Mouse (Mus musculus): ENCODE results near the gene Rrn3.

Gene Rrn3

DNA sequence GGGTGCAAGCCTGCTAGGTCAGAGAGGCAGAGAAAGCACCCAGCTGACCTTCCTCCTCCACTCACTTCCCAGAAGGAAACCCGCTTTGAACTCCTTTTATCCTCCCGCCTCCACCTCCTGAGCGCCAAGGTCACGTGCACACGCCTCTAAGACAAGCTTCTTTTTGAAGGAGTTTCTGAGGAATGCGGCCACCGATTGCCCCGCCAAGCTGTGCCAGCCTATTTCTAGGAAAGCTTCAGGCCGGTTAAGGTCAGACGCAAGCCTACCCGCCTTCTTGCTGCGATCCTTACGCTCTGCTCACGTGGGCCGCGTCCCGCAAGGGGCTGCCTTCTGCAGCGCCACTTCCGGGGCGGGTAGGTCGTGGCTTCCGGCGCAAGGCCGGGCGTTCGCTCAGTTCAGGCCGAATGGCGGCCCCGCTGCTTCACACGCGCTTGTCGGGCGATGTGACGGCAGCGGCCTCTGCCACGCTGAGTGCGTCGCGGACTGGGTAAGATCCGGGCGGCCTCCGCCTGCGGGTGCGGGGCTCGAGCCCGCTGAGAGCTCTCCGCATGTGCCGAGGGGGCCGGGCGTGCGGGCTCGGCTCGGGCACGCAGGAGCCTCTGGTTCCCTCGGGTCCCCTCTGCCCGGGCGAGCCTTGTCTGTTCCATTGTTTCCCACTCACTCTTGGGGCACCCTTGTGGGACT is at the start of gene Rrn3:
Rrn3 (plus strand) TSS at position 356 of the 684 bp plus-strand sequence.
- ChIA-PET CTCF (interaction anchor here in 3 of 4 experiments (0.6 to 2.9 kb wide), 6 partner anchors 14 to 47 kb away, joined by 3 to 6 read pairs (median 3); no protein-coding TSS in a partner anchor), POLR2A (interaction anchor here (0.5 to 8.6 kb wide), 77 partner anchors 9 to 398 kb away, joined by 3 to 108 read pairs (median 5); partner anchors contain the start of genes 3110001I22Rik (in 3 of the 4), Ntan1 (in 3 of the 4), Bfar (in 2 of the 4) and Marf1 (in 1 of the 4))

- ChIA-PET CTCF (interaction anchor here (0.6 to 2.7 kb wide), 15 partner anchors 8 to 200 kb away, joined by 3 to 11 read pairs (median 3); no protein-coding TSS in a partner anchor), POLR2A (interaction anchor here in 3 of 4 experiments (0.6 to 3.0 kb wide), 23 partner anchors 9 to 76 kb away, joined by 3 to 17 read pairs (median 7); partner anchors contain the start of genes 3110001I22Rik (in 1 of the 3), Bfar (in 1 of the 3) and Rrn3 (in 1 of the 3))
These were observed 47.7 kb upstream of the Rrn3 start for GRCm38 (mm10) chr16:13732786-13733185.

- POLR2A ChIA-PET: interaction anchor here in 3 of 4 experiments (0.7 to 3.0 kb wide), 31 partner anchors 9 to 80 kb away, joined by 3 to 17 read pairs (median 5); partner anchors contain the start of genes Rrn3 (in 2 of the 3), 3110001I22Rik (in 1 of the 3) and Bfar (in 1 of the 3)
- CTCF ChIA-PET: interaction anchor here (0.5 to 2.7 kb wide), 50 partner anchors 9 to 615 kb away, joined by 3 to 21 read pairs (median 3); partner anchors contain the start of genes Rrn3 (in 2 of the 4), 3110001I22Rik (in 1 of the 4) and Bfar (in 1 of the 4)
These were observed 46.9 kb upstream of the Rrn3 start for GRCm38 (mm10) chr16:13733518-13734137.

DNA sequence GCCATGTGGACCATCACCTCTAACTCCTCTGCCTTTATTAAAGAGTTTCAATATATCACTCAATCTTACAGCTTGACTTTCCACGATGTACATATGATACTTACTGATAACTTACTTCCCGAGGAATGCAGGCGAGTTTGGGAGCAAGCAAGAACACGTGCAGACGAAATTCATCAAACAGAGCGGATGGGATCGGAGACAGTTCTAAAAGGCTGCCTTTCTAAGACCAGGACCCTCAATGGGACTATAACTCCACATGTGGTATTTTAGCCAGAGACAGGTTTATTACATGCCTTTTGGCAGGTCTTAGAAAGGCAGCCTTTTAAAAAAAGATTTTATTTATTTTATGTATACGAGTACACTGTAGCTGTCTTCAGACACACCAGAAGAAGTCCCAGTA is 44.5 kb upstream of the Rrn3 start:
- ChIA-PET POLR2A (interaction anchor here in 3 of 4 experiments (0.7 to 5.4 kb wide), 10 partner anchors 10 to 230 kb away, joined by 3 to 64 read pairs (median 4); partner anchors contain the start of gene Rrn3 (in 1 of the 3)), CTCF (interaction anchor here in 1 of 4 experiments (1.2 kb wide), 1 partner anchor 203 kb away, joined by 3 read pairs; no protein-coding TSS in a partner anchor)

GRCm38 (mm10) chr16:13739044-13739443 is 41.5 kb upstream of the Rrn3 start:
- ChIA-PET CTCF (interaction anchor here in 2 of 4 experiments (0.6 to 1.4 kb wide), 4 partner anchors 8 to 66 kb away, joined by 3 to 4 read pairs (median 3); no protein-coding TSS in a partner anchor), POLR2A (interaction anchor here (0.7 to 5.9 kb wide), 26 partner anchors 9 to 622 kb away, joined by 3 to 64 read pairs (median 6); partner anchors contain the start of genes 3110001I22Rik (in 1 of the 4), Abcc1 (in 1 of the 4), Bfar (in 1 of the 4) and Rrn3 (in 1 of the 4))

DNA sequence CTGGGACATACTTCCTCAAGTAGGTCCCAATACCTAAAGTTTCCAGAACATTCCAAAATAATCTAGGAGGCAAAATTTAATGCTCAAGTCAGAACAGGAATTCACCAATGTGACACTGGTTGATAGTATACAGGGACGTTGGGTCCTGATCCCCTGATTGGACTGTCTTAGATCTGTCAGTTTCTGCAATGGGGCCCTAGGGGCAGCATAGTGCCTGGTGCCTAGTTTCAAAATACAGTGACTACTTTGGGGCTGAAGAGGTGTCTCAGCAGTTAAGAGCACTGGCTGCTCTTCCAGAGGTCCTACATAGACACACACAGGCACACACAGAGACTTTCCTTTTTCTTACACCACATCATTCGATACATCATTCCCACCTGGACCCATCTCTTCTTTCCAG is 39.7 kb upstream of the Rrn3 start:
- POLR2A ChIA-PET: interaction anchor here in 3 of 4 experiments (0.6 to 5.9 kb wide), 11 partner anchors 8 to 69 kb away, joined by 3 to 51 read pairs (median 4); partner anchors contain the start of genes 3110001I22Rik (in 1 of the 3), Bfar (in 1 of the 3) and Rrn3 (in 1 of the 3)
- CTCF ChIA-PET: interaction anchor here in 1 of 4 experiments (0.9 kb wide), 1 partner anchor 64 kb away, joined by 3 read pairs; no protein-coding TSS in a partner anchor

- CTCF ChIA-PET: interaction anchor here (0.6 to 1.9 kb wide), 7 partner anchors 8 to 32 kb away, joined by 3 to 7 read pairs (median 3); no protein-coding TSS in a partner anchor
- POLR2A ChIA-PET: interaction anchor here (0.5 to 5.6 kb wide), 25 partner anchors 8 to 376 kb away, joined by 3 to 95 read pairs (median 6); partner anchors contain the start of genes Rrn3 (in 3 of the 4), Ntan1 (in 1 of the 4) and Parn (in 1 of the 4)
These were observed 32.8 kb upstream of the Rrn3 start for GRCm38 (mm10) chr16:13747708-13748107.

DNA sequence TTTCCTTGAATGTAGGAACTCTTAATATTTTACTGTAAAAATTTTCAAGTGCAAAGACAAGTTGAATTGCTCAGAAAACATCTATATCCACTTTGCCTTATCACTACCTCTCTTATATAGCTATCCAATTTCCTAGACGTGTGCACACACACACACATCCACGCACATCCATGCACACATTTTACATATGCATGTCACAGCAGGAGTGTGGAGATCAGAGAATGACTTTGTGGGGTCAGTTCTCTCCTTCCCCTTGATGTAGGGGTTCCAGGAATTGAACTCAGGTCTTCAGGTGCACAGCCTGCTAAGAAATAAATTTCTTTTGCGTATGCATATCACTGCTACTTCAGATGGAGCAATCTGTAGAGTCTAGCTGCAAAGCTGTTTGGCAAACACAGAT is 32.4 kb upstream of the Rrn3 start:
- POLR2A ChIA-PET: interaction anchor here (0.5 to 5.6 kb wide), 34 partner anchors 9 to 415 kb away, joined by 3 to 95 read pairs (median 5); partner anchors contain the start of genes Rrn3 (in 3 of the 4), 3110001I22Rik (in 2 of the 4), Bfar (in 2 of the 4) and Ntan1 (in 1 of the 4)
- CTCF ChIA-PET: interaction anchor here (0.6 to 1.9 kb wide), 6 partner anchors 14 to 31 kb away, joined by 3 to 7 read pairs (median 4); no protein-coding TSS in a partner anchor

DNA sequence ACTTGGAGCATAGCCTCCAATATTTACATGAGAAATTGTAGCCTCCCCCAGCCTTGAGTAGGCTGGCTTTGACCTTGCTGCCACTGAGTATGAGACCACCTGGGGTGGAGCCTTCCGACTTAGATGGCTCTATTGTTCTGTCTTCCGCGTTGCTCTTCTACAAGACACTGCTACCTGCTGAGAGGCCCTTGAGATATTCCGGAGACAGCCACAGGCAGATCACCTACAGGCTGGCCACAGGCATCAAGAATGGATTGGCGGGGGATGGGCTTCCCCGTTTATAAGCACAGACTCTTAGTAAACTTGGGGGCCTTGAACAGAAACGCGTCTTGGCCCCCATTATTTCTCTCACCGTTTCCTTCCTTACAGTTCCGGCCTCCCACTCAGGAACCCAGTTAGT is 31.7 kb upstream of the Rrn3 start:
- CTCF ChIA-PET: interaction anchor here (0.5 to 1.9 kb wide), 7 partner anchors 15 to 221 kb away, joined by 3 to 7 read pairs (median 3); no protein-coding TSS in a partner anchor
- POLR2A ChIA-PET: interaction anchor here (0.6 to 5.6 kb wide), 34 partner anchors 9 to 414 kb away, joined by 3 to 95 read pairs (median 7); partner anchors contain the start of genes Rrn3 (in 3 of the 4), 3110001I22Rik (in 2 of the 4), Bfar (in 2 of the 4) and Ntan1 (in 1 of the 4)

DNA sequence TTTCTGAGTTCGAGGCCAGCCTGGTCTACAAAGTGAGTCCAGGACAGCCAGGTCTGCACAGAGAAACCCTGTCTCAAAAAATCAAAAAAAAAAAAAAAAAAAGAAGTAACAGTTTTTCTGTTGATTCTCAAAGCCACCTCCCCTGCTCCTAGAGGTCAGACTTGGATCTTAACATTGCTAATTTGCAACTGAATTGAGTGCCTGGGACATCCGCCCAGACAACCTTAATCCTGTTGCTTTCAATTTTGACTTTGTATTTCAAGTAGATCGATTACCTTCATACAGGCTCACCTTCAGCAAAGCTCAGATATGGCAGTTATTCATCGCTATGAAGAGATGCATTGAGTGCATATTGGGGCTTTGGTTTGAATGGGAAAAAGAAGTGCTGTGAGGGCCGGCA is 31.2 kb upstream of the Rrn3 start:
- ChIA-PET POLR2A (interaction anchor here (0.7 to 5.6 kb wide), 39 partner anchors 9 to 631 kb away, joined by 3 to 95 read pairs (median 8); partner anchors contain the start of genes 3110001I22Rik (in 2 of the 4), Bfar (in 2 of the 4), Ntan1 (in 2 of the 4) and Rrn3 (in 2 of the 4)), CTCF (interaction anchor here in 2 of 4 experiments (0.7 to 1.4 kb wide), 2 partner anchors 18 to 1022 kb away, joined by 3 to 8 read pairs; no protein-coding TSS in a partner anchor)

DNA sequence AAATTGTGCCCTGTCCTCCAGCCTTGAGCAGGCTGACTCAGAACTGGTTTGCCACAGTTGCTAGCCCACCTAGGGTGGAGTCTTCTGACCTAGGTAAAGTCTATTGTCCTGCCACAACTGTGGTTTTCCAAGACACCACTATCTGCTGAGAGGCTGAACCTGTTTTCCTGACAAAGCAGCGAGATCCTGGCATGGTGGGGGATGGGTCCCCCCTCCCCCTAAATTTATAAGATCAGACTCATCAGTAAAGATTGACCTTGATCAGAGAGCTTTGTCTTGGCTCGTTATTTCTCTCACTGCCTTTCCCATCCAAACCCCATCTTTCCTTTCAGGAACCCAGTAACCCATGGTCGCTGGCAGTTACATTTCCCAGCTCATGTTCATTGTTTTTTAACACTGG is 30.5 kb upstream of the Rrn3 start:
- CTCF ChIA-PET: interaction anchor here in 3 of 4 experiments (0.5 to 1.4 kb wide), 4 partner anchors 15 to 34 kb away, joined by 3 read pairs; no protein-coding TSS in a partner anchor

DNA sequence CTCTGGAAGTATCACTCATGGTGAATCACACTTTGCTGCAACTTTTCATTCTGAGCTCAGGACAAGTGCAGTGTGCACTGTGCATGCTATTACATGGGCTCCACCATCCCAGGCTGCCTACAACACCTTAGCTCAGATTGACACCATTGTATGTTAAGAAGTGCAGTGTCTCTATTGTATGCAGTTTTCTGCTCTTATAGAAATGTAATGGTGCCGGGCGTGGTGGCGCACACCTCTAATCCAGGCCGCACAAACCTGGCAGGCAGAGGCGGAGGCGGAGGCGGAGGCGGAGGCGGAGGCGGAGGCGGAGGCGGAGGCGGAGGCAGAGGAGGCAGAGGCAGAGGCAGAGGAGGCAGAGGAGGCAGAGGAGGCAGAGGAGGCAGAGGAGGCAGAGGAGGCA is 29.9 kb upstream of the Rrn3 start:
- CTCF ChIA-PET: interaction anchor here in 3 of 4 experiments (0.5 to 1.4 kb wide), 4 partner anchors 15 to 35 kb away, joined by 3 read pairs; no protein-coding TSS in a partner anchor
- POLR2A ChIA-PET: interaction anchor here (0.6 to 5.6 kb wide), 50 partner anchors 8 to 632 kb away, joined by 3 to 95 read pairs (median 5); partner anchors contain the start of genes 3110001I22Rik (in 3 of the 4), Bfar (in 3 of the 4), Ntan1 (in 2 of the 4) and Rrn3 (in 2 of the 4)

More for the DNA sequence above, 30.5 kb upstream of the Rrn3 start:
- POLR2A ChIA-PET: interaction anchor here (0.6 to 5.6 kb wide), 57 partner anchors 9 to 632 kb away, joined by 3 to 95 read pairs (median 5); partner anchors contain the start of genes 3110001I22Rik (in 4 of the 4), Bfar (in 4 of the 4), Ntan1 (in 2 of the 4) and Rrn3 (in 2 of the 4)

- POLR2A ChIA-PET: interaction anchor here (0.6 to 4.9 kb wide), 44 partner anchors 8 to 636 kb away, joined by 3 to 51 read pairs (median 4); partner anchors contain the start of genes Rrn3 (in 3 of the 4), Ntan1 (in 2 of the 4), 3110001I22Rik (in 1 of the 4) and Bfar (in 1 of the 4)
- CTCF ChIA-PET: interaction anchor here in 1 of 4 experiments (0.7 to 1.0 kb wide), 4 partner anchors 13 to 82 kb away, joined by 3 read pairs; no protein-coding TSS in a partner anchor
These were observed 26.5 kb upstream of the Rrn3 start for GRCm38 (mm10) chr16:13753986-13754385.

DNA sequence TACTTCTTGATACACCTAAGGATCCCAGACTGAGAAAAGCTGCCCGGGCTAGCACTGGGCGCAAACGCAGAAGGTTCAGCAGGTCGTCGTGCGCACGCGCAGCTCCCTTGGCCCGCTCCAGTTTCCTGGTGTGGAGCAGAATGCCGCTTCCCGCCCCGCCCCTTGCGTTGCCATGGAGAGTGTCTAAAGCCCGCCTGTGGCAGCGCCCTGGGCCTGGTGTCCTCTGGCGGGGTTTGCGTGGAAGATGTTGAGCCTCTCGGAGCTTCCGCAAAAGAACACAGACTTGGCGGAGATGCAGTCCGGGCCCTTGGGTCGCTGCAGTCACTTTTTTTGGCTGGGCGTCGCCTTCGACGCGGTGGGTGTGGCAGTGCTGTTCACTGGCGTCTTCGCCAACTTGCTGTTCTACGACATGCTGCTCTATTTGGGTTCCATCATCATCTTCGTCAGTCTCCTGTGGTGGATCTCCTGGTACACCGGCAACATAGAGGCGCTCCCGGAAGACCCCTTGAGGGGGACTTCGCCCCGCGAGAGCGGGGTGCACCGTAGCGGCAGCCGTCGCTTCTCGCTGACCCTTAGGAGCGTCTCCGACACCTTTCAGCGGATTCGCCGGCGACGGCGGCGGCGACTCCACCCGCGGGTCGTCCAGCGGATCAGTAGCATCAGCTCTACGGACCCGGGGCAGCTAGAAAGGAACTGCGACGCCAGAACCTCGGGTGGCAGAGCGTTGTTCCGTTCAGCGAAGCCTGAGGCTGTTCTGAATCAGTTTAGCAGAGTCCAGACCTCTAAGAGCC is 25.9 kb upstream of the Rrn3 start:
- CTCF ChIA-PET: interaction anchor here in 1 of 4 experiments (0.7 to 1.0 kb wide), 4 partner anchors 12 to 82 kb away, joined by 3 read pairs; no protein-coding TSS in a partner anchor
- POLR2A ChIA-PET: interaction anchor here (0.6 to 4.9 kb wide), 45 partner anchors 9 to 636 kb away, joined by 3 to 51 read pairs (median 4); partner anchors contain the start of genes Rrn3 (in 3 of the 4), Ntan1 (in 2 of the 4), 3110001I22Rik (in 1 of the 4) and Bfar (in 1 of the 4)

GRCm38 (mm10) chr16:13757823-13758222 is 22.7 kb upstream of the Rrn3 start:
- ChIA-PET POLR2A (interaction anchor here in 3 of 4 experiments (0.6 to 4.9 kb wide), 15 partner anchors 7 to 800 kb away, joined by 3 to 43 read pairs (median 5); partner anchors contain the start of genes Rrn3 (in 2 of the 3) and Ntan1 (in 1 of the 3)), CTCF (interaction anchor here in 2 of 4 experiments (0.7 to 0.9 kb wide), 2 partner anchors 24 to 48 kb away, joined by 3 to 8 read pairs; no protein-coding TSS in a partner anchor)
